Mouse (Mus musculus): Measurements from ENCODE around the gene Depdc1b. TPM values are rescaled to one million over a fixed set of nuclear protein-coding genes. Genes with fewer than 3 reads are reported as not detected.

Gene Depdc1b
- polyA plus RNA-seq, 1 experiment from 2014 or later, result 5.4 TPM

GRCm38 (mm10) chr13:108403197-108403596 lies 87.1 kb downstream of the Depdc1b start:
- H3K9ac ChIP-seq (replicated peaks; ENCODE audit: low read depth, low read length), result no peak overlapping the region
- H3K4me2 ChIP-seq (ENCODE audit: low read length), result no peak overlapping the region
- H3K27me3 ChIP-seq (replicated peaks; ENCODE audit: control insufficient read depth, insufficient read depth, low read length), result no peaks in the 10 kb centered on the region
- H3K9me3 ChIP-seq (ENCODE audit: control insufficient read depth, low read length), result 0 out of 2 replicates have a peak, but pooled peaks cover 2% of the 10 kb centered on the region
- no peak overlapping the region for H3K27ac ChIP-seq (ENCODE audit: low read length)
- no peak overlapping the region for H3K4me3 ChIP-seq (replicated peaks; ENCODE audit: low read length)
- ATAC-seq, result no peak
- no peaks in the 10 kb centered on the region for H3K4me1 ChIP-seq (replicated peaks; ENCODE audit: control insufficient read depth, insufficient read depth, low read length)
- 93% methylated on average over 5 of the region's 5 CpGs for WGBS
- no peaks in the 10 kb centered on the region for H3K36me3 ChIP-seq (ENCODE audit: control insufficient read depth, insufficient read depth)

GRCm38 (mm10) chr13:108404372-108404771 lies 88.2 kb downstream of the Depdc1b start:
- 86% methylated on average over 4 of the region's 4 CpGs for WGBS
- Histone ChIP-seq H3K4me1 (replicated peaks; ENCODE audit: control insufficient read depth, insufficient read depth, low read length) (no peaks in the 10 kb centered on the region), H3K27ac (ENCODE audit: low read length) (no peak overlapping the region), H3K4me3 (replicated peaks; ENCODE audit: low read length) (no peak overlapping the region), H3K36me3 (ENCODE audit: control insufficient read depth, insufficient read depth) (no peaks in the 10 kb centered on the region), H3K4me2 (ENCODE audit: low read length) (no peak overlapping the region), H3K27me3 (replicated peaks; ENCODE audit: control insufficient read depth, insufficient read depth, low read length) (no peaks in the 10 kb centered on the region), H3K9me3 (ENCODE audit: control insufficient read depth, low read length) (0 out of 2 replicates have a peak, but pooled peaks cover 2% of the 10 kb centered on the region), H3K9ac (replicated peaks; ENCODE audit: low read depth, low read length) (no peak overlapping the region)
- no peak for ATAC-seq

- Histone ChIP-seq H3K27me3 (replicated peaks; ENCODE audit: control insufficient read depth, insufficient read depth, low read length) (no peaks in the 10 kb centered on the region), H3K9ac (replicated peaks; ENCODE audit: low read depth, low read length) (no peak overlapping the region), H3K36me3 (ENCODE audit: control insufficient read depth, insufficient read depth) (no peaks in the 10 kb centered on the region), H3K27ac (ENCODE audit: low read length) (no peak overlapping the region), H3K9me3 (ENCODE audit: control insufficient read depth, low read length) (no peaks in the 10 kb centered on the region), H3K4me2 (ENCODE audit: low read length) (no peak overlapping the region), H3K4me3 (replicated peaks; ENCODE audit: low read length) (no peak overlapping the region), H3K4me1 (replicated peaks; ENCODE audit: control insufficient read depth, insufficient read depth, low read length) (no peaks in the 10 kb centered on the region)
- WGBS, result 80% methylated on average over 2 of the region's 2 CpGs
- ATAC-seq, result no peak
Observed at GRCm38 (mm10) chr13:108415464-108415863, 99.3 kb downstream of the Depdc1b start.

- Histone ChIP-seq H3K9ac (replicated peaks; ENCODE audit: low read depth, low read length) (no peak overlapping the region), H3K36me3 (ENCODE audit: control insufficient read depth, insufficient read depth) (no peaks in the 10 kb centered on the region), H3K4me3 (replicated peaks; ENCODE audit: low read length) (no peak overlapping the region), H3K27me3 (replicated peaks; ENCODE audit: control insufficient read depth, insufficient read depth, low read length) (no peaks in the 10 kb centered on the region), H3K9me3 (ENCODE audit: control insufficient read depth, low read length) (no peaks in the 10 kb centered on the region), H3K4me2 (ENCODE audit: low read length) (no peak overlapping the region), H3K4me1 (replicated peaks; ENCODE audit: control insufficient read depth, insufficient read depth, low read length) (no peaks in the 10 kb centered on the region), H3K27ac (ENCODE audit: low read length) (no peak overlapping the region)
- ATAC-seq, result no peak
- WGBS, result 89% methylated on average over 1 of the region's 1 CpGs
Observed at GRCm38 (mm10) chr13:108418741-108419507, 102.8 kb downstream of the Depdc1b start.

GRCm38 (mm10) chr13:108426322-108426721 lies 110.2 kb downstream of the Depdc1b start:
- ATAC-seq, result no peak
- H3K9ac ChIP-seq (replicated peaks; ENCODE audit: low read depth, low read length), result no peak overlapping the region
- WGBS, result 43% methylated on average over 5 of the region's 5 CpGs
- no peak overlapping the region for H3K4me3 ChIP-seq (replicated peaks; ENCODE audit: low read length)
- no peak overlapping the region for H3K4me2 ChIP-seq (ENCODE audit: low read length)
- H3K27ac ChIP-seq (ENCODE audit: low read length), result no peak overlapping the region
- H3K9me3 ChIP-seq (ENCODE audit: control insufficient read depth, low read length), result no peaks in the 10 kb centered on the region
- no peaks in the 10 kb centered on the region for H3K27me3 ChIP-seq (replicated peaks; ENCODE audit: control insufficient read depth, insufficient read depth, low read length)
- H3K4me1 ChIP-seq (replicated peaks; ENCODE audit: control insufficient read depth, insufficient read depth, low read length), result no peaks in the 10 kb centered on the region
- H3K36me3 ChIP-seq (ENCODE audit: control insufficient read depth, insufficient read depth), result no peaks in the 10 kb centered on the region

- Histone ChIP-seq H3K27me3 (replicated peaks; ENCODE audit: control insufficient read depth, insufficient read depth, low read length) (no peaks in the 10 kb centered on the region), H3K36me3 (ENCODE audit: control insufficient read depth, insufficient read depth) (no peaks in the 10 kb centered on the region), H3K9me3 (ENCODE audit: control insufficient read depth, low read length) (no peaks in the 10 kb centered on the region), H3K4me1 (replicated peaks; ENCODE audit: control insufficient read depth, insufficient read depth, low read length) (no peaks in the 10 kb centered on the region), H3K4me2 (ENCODE audit: low read length) (no peak overlapping the region), H3K9ac (replicated peaks; ENCODE audit: low read depth, low read length) (no peak overlapping the region), H3K27ac (ENCODE audit: low read length) (no peak overlapping the region), H3K4me3 (replicated peaks; ENCODE audit: low read length) (no peak overlapping the region)
- ATAC-seq, result no peak
- 75% methylated on average over 6 of the region's 6 CpGs for WGBS
Observed at GRCm38 (mm10) chr13:108428809-108429208, 112.7 kb downstream of the Depdc1b start.

- 67% methylated on average over 2 of the region's 2 CpGs for WGBS
- no peaks in the 10 kb centered on the region for H3K27me3 ChIP-seq (replicated peaks; ENCODE audit: control insufficient read depth, insufficient read depth, low read length)
- no peak overlapping the region for H3K9ac ChIP-seq (replicated peaks; ENCODE audit: low read depth, low read length)
- H3K4me1 ChIP-seq (replicated peaks; ENCODE audit: control insufficient read depth, insufficient read depth, low read length), result no peaks in the 10 kb centered on the region
- no peak for ATAC-seq
- H3K27ac ChIP-seq (ENCODE audit: low read length), result no peak overlapping the region
- H3K4me3 ChIP-seq (replicated peaks; ENCODE audit: low read length), result no peak overlapping the region
- H3K4me2 ChIP-seq (ENCODE audit: low read length), result no peak overlapping the region
- no peaks in the 10 kb centered on the region for H3K36me3 ChIP-seq (ENCODE audit: control insufficient read depth, insufficient read depth)
- H3K9me3 ChIP-seq (ENCODE audit: control insufficient read depth, low read length), result no peaks in the 10 kb centered on the region
Observed at GRCm38 (mm10) chr13:108429623-108430022, 113.5 kb downstream of the Depdc1b start.

GRCm38 (mm10) chr13:108431776-108432175 lies 115.6 kb downstream of the Depdc1b start:
- Histone ChIP-seq H3K9ac (replicated peaks; ENCODE audit: low read depth, low read length) (no peak overlapping the region), H3K4me3 (replicated peaks; ENCODE audit: low read length) (no peak overlapping the region), H3K9me3 (ENCODE audit: control insufficient read depth, low read length) (no peaks in the 10 kb centered on the region), H3K36me3 (ENCODE audit: control insufficient read depth, insufficient read depth) (no peaks in the 10 kb centered on the region), H3K27me3 (replicated peaks; ENCODE audit: control insufficient read depth, insufficient read depth, low read length) (no peaks in the 10 kb centered on the region), H3K27ac (ENCODE audit: low read length) (no peak overlapping the region), H3K4me2 (ENCODE audit: low read length) (no peak overlapping the region), H3K4me1 (replicated peaks; ENCODE audit: control insufficient read depth, insufficient read depth, low read length) (no peaks in the 10 kb centered on the region)
- 89% methylated on average over 3 of the region's 3 CpGs for WGBS
- no peak for ATAC-seq

- Histone ChIP-seq H3K9me3 (ENCODE audit: control insufficient read depth, low read length) (no peaks in the 10 kb centered on the region), H3K27me3 (replicated peaks; ENCODE audit: control insufficient read depth, insufficient read depth, low read length) (no peaks in the 10 kb centered on the region), H3K4me3 (replicated peaks; ENCODE audit: low read length) (no peak overlapping the region), H3K27ac (ENCODE audit: low read length) (no peak overlapping the region), H3K36me3 (ENCODE audit: control insufficient read depth, insufficient read depth) (no peaks in the 10 kb centered on the region), H3K4me2 (ENCODE audit: low read length) (no peak overlapping the region), H3K9ac (replicated peaks; ENCODE audit: low read depth, low read length) (no peak overlapping the region), H3K4me1 (replicated peaks; ENCODE audit: control insufficient read depth, insufficient read depth, low read length) (no peaks in the 10 kb centered on the region)
- ATAC-seq, result no peak
Observed at GRCm38 (mm10) chr13:108435687-108436086, 119.6 kb downstream of the Depdc1b start.

GRCm38 (mm10) chr13:108437424-108437823 lies 121.3 kb downstream of the Depdc1b start:
- H3K27me3 ChIP-seq (replicated peaks; ENCODE audit: control insufficient read depth, insufficient read depth, low read length), result no peaks in the 10 kb centered on the region
- ATAC-seq, result no peak
- no peak overlapping the region for H3K4me3 ChIP-seq (replicated peaks; ENCODE audit: low read length)
- H3K4me2 ChIP-seq (ENCODE audit: low read length), result no peak overlapping the region
- H3K4me1 ChIP-seq (replicated peaks; ENCODE audit: control insufficient read depth, insufficient read depth, low read length), result no peaks in the 10 kb centered on the region
- WGBS, result 90% methylated on average over 2 of the region's 2 CpGs
- no peak overlapping the region for H3K27ac ChIP-seq (ENCODE audit: low read length)
- no peaks in the 10 kb centered on the region for H3K36me3 ChIP-seq (ENCODE audit: control insufficient read depth, insufficient read depth)
- no peaks in the 10 kb centered on the region for H3K9me3 ChIP-seq (ENCODE audit: control insufficient read depth, low read length)
- H3K9ac ChIP-seq (replicated peaks; ENCODE audit: low read depth, low read length), result no peak overlapping the region
